Mouse (Mus musculus) fat pad, adult 2 months (tissue): ENCODE results near the gene Tas2r103.

Experiments used
- DNase-seq: peaks from one replicate; pipeline ENCODE4 v3.0.0-alpha.2; 2011; ENCODE audit warnings: low read depth, low spot score; ENCODE audit errors: extremely low read depth

Gene Tas2r103

GRCm38 (mm10) chr6:133037001-133037400, at the start of gene Tas2r103:
Gene Tas2r103, minus strand, starts transcription at chr6:133037101.
- DNase-seq: no peak

GRCm38 (mm10) chr6:133055716-133056115, 18.8 kb upstream of the Tas2r103 start, which contains the start of gene Tas2r140:
Gene Tas2r140, minus strand, starts transcription at chr6:133055816.
- DNase-seq: no peak
